1 mouse cellular context compared by ENCODE assay signal in the genomic region with DNA sequence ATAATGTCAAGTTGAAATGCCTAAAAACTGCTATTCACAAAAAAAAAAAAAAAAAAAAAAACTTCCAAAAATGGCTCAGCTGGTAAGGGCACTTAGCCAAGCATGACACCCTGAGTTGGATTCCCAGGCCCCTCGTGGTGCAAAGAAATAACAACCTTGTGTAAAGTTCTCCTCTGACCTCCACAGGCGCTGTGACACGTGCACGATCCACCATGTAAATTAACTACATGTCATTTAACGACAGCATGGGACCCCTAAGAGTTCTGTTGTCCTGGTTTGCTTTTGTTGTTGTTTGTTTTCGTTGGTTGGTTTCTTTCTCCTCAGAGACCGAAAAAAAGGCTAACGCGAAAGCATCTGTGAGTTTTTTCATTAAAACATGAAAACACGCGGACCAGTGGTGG.
TF ChIP-seq lines count a peak whose summit lies in the region.

No protein-coding gene starts in this region.

TF ChIP-seq in MEL, 35 proteins besides CTCF, POLR2A, EP300 and RAD21 (continued from another document):
- TF ChIP-seq TBP (IDR thresholded peaks at IDR 0.05; ENCODE audit: low read depth, low read length) = 0 out of 2 replicates have a peak, but pooled peaks have one; percentile 23
